Mouse (Mus musculus): ENCODE measurements at regions not wholly inside any gene's neighbourhood (a gene's known extent, or its start where the extent isn't known, plus 50 kb on each side); places are given as distances from the start of the nearest gene placed in this dataset.

- TF ChIP-seq CTCF (IDR thresholded peaks at IDR 0.05; ENCODE audit: control insufficient read depth, insufficient read depth, low read length) (no peak), POLR2A (IDR thresholded peaks at IDR 0.05; ENCODE audit: borderline replicate concordance, control insufficient read depth, low read depth, low read length) (no peak)
These were observed 91.4 kb downstream of the Snx18 start for GRCm38 (mm10) chr13:113526997-113527396.

Data from bone marrow, adult 2 months (tissue).